In genomic region chr13:70734640-70735039, GRCm38 (mm10) we compare ENCODE assay signal across 22 mouse cellular contexts.
DNase-seq lines count a peak whose midpoint lies in the region; ATAC-seq and TF ChIP-seq lines count a peak whose summit lies in the region.
"Had no signal": no experiment of that assay in that cellular context is flagged by ENCODE, and none has a peak within 500 bp of the region (broad histone marks: within the 10 kb centered on the region; RNA-seq: fewer than 3 reads in every experiment).

No protein-coding gene starts in this region.

- no peak overlapping the region for H3K27ac ChIP-seq in hindbrain, embryonic 16.5 days (ENCODE audit: low read depth, low read length)
- no peak overlapping the region for H3K27ac ChIP-seq in hindbrain, embryonic 13.5 days
- peak overlapping the region; percentile 11; the same call in 1 of the 2 replicates for H3K27ac ChIP-seq in stomach, embryonic 15.5 days
- H3K27ac ChIP-seq: forebrain, embryonic 10.5 days; hindbrain, embryonic 10.5 days had no signal

- no peak for TF ChIP-seq CTCF in brain, embryonic 14.5 days (IDR thresholded peaks at IDR 0.05; ENCODE audit: borderline replicate concordance, extremely low read depth, insufficient read depth, insufficient read length)

- no peaks in the 10 kb centered on the region; the same call in 1 of the 2 replicates for H3K27me3 ChIP-seq in hindbrain, embryonic 16.5 days (replicated peaks; ENCODE audit: control insufficient read depth, insufficient read depth, low read length)
- no peaks in the 10 kb centered on the region for H3K27me3 ChIP-seq in hindbrain, embryonic 13.5 days
- no peaks in the 10 kb centered on the region for H3K27me3 ChIP-seq in stomach, embryonic 15.5 days (replicated peaks)
- H3K27me3 ChIP-seq: CH12.LX had no signal

- H3K9ac ChIP-seq in hindbrain, embryonic 16.5 days (ENCODE audit: low read depth, low read length), result no peak overlapping the region
- no peak overlapping the region for H3K9ac ChIP-seq in hindbrain, embryonic 13.5 days
- H3K9ac ChIP-seq in stomach, embryonic 15.5 days, result no peak overlapping the region
- H3K9ac ChIP-seq: heart, embryonic 12.5 days had no signal

- WGBS in hindbrain, embryonic 16.5 days, result 80% methylated on average over 5 of the region's 5 CpGs
- 83% methylated on average over 5 of the region's 5 CpGs for WGBS in hindbrain, embryonic 13.5 days
- 63% methylated on average over 5 of the region's 5 CpGs for WGBS in stomach, embryonic 15.5 days

- no peaks in the 10 kb centered on the region for H3K36me3 ChIP-seq in hindbrain, embryonic 16.5 days (ENCODE audit: control insufficient read depth, insufficient read depth, low read length)
- no peaks in the 10 kb centered on the region for H3K36me3 ChIP-seq in hindbrain, embryonic 13.5 days
- H3K36me3 ChIP-seq in stomach, embryonic 15.5 days, result no peaks in the 10 kb centered on the region
- H3K36me3 ChIP-seq: embryonic facial prominence, embryonic 10.5 days; forebrain, embryonic 10.5 days; heart, embryonic 12.5 days; hindbrain, embryonic 10.5 days had no signal

- 0 out of 2 replicates have a peak, but pooled peaks have one; percentile 26 for ATAC-seq in hindbrain, embryonic 16.5 days
- ATAC-seq in hindbrain, embryonic 13.5 days (ENCODE audit: low FRiP score), result no peak
- ATAC-seq in stomach, embryonic 15.5 days (ENCODE audit: insufficient read depth, low FRiP score, low read depth), result no peak; the same call in 1 of the 2 replicates
- ATAC-seq: forebrain, embryonic 14.5 days had no signal

- no peaks in the 10 kb centered on the region; the same call in 1 of the 2 replicates for H3K4me1 ChIP-seq in hindbrain, embryonic 16.5 days (ENCODE audit: control insufficient read depth, insufficient read depth, low read depth, low read length)
- H3K4me1 ChIP-seq in hindbrain, embryonic 13.5 days (replicated peaks), result peaks cover 4% of the 10 kb centered on the region; the same call in 1 of the 2 replicates
- 0 out of 2 replicates have a peak, but pooled peaks cover 3% of the 10 kb centered on the region for H3K4me1 ChIP-seq in stomach, embryonic 15.5 days

- H3K4me2 ChIP-seq in hindbrain, embryonic 16.5 days (ENCODE audit: low read length), result no peak overlapping the region
- H3K4me2 ChIP-seq in hindbrain, embryonic 13.5 days, result no peak overlapping the region
- H3K4me2 ChIP-seq in stomach, embryonic 15.5 days, result no peak overlapping the region
- H3K4me2 ChIP-seq: heart, embryonic 12.5 days had no signal

- DNase-seq in retina, adult 2 months (ENCODE audit: low read depth, low spot score), result peak; percentile 18
- DNase-seq in retina, embryonic 14.5 days (ENCODE audit: low spot score), result no peak
- peak; percentile 13 for DNase-seq in brain, embryonic 14.5 days (ENCODE audit: low read depth)
- no peak for DNase-seq in cerebellum, adult 11-12 months
- no peak for DNase-seq in right cerebral cortex, adult 18-20 months
- DNase-seq: adrenal gland, adult 2 months; adrenal gland, postnatal 25 days; cerebellum, adult 11 months; cerebellum, adult 9-11 months; cerebellum, postnatal 36 days; gastrocnemius, postnatal 14 days; kidney, adult 18-20 months had no signal

- TF ChIP-seq POLR2A in brain, embryonic 14.5 days (IDR thresholded peaks at IDR 0.05; ENCODE audit: borderline replicate concordance, extremely low read depth, insufficient read depth, insufficient read length, poor library complexity, severe bottlenecking), result no peak

- H3K9me3 ChIP-seq in hindbrain, embryonic 16.5 days (ENCODE audit: control insufficient read depth, low read length), result no peaks in the 10 kb centered on the region
- no peaks in the 10 kb centered on the region for H3K9me3 ChIP-seq in hindbrain, embryonic 13.5 days
- H3K9me3 ChIP-seq in stomach, embryonic 15.5 days, result no peaks in the 10 kb centered on the region
- H3K9me3 ChIP-seq: embryonic facial prominence, embryonic 10.5 days; forebrain, embryonic 10.5 days; heart, embryonic 12.5 days; hindbrain, embryonic 10.5 days had no signal

- no peak overlapping the region for H3K4me3 ChIP-seq in hindbrain, embryonic 16.5 days (ENCODE audit: low read length)
- H3K4me3 ChIP-seq in hindbrain, embryonic 13.5 days, result no peak overlapping the region
- H3K4me3 ChIP-seq in stomach, embryonic 15.5 days (replicated peaks), result no peak overlapping the region
- H3K4me3 ChIP-seq: embryonic facial prominence, embryonic 10.5 days; erythroblast, embryonic 14.5 days; forebrain, embryonic 10.5 days; heart, embryonic 12.5 days; hindbrain, embryonic 10.5 days had no signal

Comparison
In these comparisons a context has a peak if more than half of its experiments do, and no peak if none do; other contexts are left out.
1. DNase-seq: peak in retina, adult 2 months (single experiment) and brain, embryonic 14.5 days (single experiment); none in retina, embryonic 14.5 days (single experiment), cerebellum, adult 11-12 months (single experiment) and right cerebral cortex, adult 18-20 months (single experiment).